Mouse (Mus musculus) heart, postnatal 0 days (tissue): ENCODE results near the gene Defb47. TPM values are rescaled to one million over a fixed set of nuclear protein-coding genes. Genes with fewer than 3 reads are reported as not detected.

Source experiments
- ATAC-seq: fragments of 200-750 bp; cut with Nextera tagmentation; 2 replicates; pipeline ENCODE4 v1.8.0; 2017; ENCODE audit warnings: low read depth, moderate number of reproducible peaks, moderate library complexity; ENCODE audit not compliant: insufficient read depth
- DNase-seq: peaks from one replicate; pipeline ENCODE4 v3.0.0-alpha.2; 2016; ENCODE audit warnings: low spot score
- H3K27ac ChIP-seq: fragments of 300-500 bp; sonication (generic); 2 replicates; pipeline ENCODE4 v1.5.1; 2014; ENCODE audit warnings: low read depth, mild to moderate bottlenecking
- H3K27me3 ChIP-seq: fragments of 300-500 bp; sonication (generic); 2 replicates; pipeline ENCODE4 v1.6.1; 2014; ENCODE audit warnings: low read length, mixed read lengths; ENCODE audit not compliant: control insufficient read depth, insufficient read depth
- H3K36me3 ChIP-seq: fragments of 300-500 bp; sonication (generic); replicated peaks from 2 replicates; pipeline ENCODE4 v1.6.1; 2014; ENCODE audit warnings: low read length, mixed read lengths; ENCODE audit not compliant: control insufficient read depth, insufficient read depth
- H3K4me1 ChIP-seq: fragments of 300-500 bp; sonication (generic); 2 replicates; pipeline ENCODE4 v1.6.1; 2014; ENCODE audit warnings: antibody characterized with exemption; ENCODE audit not compliant: control insufficient read depth, insufficient read depth
- H3K4me2 ChIP-seq: fragments of 300-500 bp; sonication (generic); 2 replicates; pipeline ENCODE4 v1.6.1; 2014; ENCODE audit warnings: low read depth, mild to moderate bottlenecking, low read length, moderate library complexity
- H3K4me3 ChIP-seq: fragments of 300-500 bp; sonication (generic); 2 replicates; pipeline ENCODE4 v1.5.1; 2014; ENCODE audit warnings: low read depth, low read length
- H3K9ac ChIP-seq: fragments of 300-500 bp; sonication (generic); replicated peaks from 2 replicates; pipeline ENCODE4 v1.6.1; 2014; ENCODE audit warnings: low read depth, low read length, mixed read lengths
- H3K9me3 ChIP-seq: fragments of 300-500 bp; sonication (generic); replicated peaks from 2 replicates; pipeline ENCODE4 v1.6.1; 2016; ENCODE audit warnings: low read length; ENCODE audit not compliant: control insufficient read depth
- CTCF ChIP-seq: IDR thresholded peaks from 2 replicates; pipeline ENCODE4 v1.5.1; 2016; ENCODE audit warnings: antibody characterized with exemption, control low read depth, low read depth
- EP300 ChIP-seq: IDR thresholded peaks from 2 replicates; pipeline ENCODE4 v1.6.1; 2016; ENCODE audit warnings: antibody characterized with exemption, low read depth
- WGBS: fragments of 180-500 bp; shearing (Covaris S2); extraction: QIAGEN DNeasy Blood & Tissue Kit; methylation state at CpG from one replicate; pipeline ENCODE4 v1.1.7; 2014; 5-methylcytosine and 5-hydroxymethylcytosine counted together
- polyA plus RNA-seq: library from polyadenylated mRNA; unstranded; fragments of >200 nt; fragmentation: Nextera tagmentation; extraction: Ambion mirVana; gene quantifications from 2 replicates; pipeline ENCODE4 v1.2.1, GENCODE M21; 2015
- total RNA-seq: library from RNA; depleted of rRNA; stranded (reverse); fragments of >200 nt; gene quantifications from 2 replicates; pipeline ENCODE4 v1.2.3, GENCODE M21; 2014; ENCODE audit warnings: low replicate concordance; rRNA removed

Gene Defb47
- total RNA-seq (not detected in 2 replicates), polyA plus RNA-seq (not detected in 2 replicates)

DNA sequence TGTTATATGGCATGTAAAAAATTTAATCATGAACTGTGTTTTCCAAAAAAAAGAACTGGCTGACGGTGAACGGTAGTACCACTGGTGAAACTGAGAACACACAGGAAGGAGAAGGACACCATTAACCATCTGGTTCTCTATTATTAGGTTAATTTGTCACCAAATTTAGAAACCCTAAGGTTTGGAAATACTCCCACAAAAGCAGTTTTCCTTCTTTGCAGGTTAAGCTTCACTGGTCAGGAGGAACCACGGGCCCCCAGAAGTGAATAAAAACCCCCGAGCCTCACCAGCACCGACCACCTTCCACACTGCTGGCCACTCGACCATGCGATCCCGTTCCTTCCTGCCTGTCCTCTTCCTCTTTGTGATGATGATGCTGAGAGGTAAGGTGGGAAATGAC is at the start of gene Defb47:
Gene Defb47 (plus strand): TSS at position 301 of the 400 bp plus-strand sequence.
- TF ChIP-seq EP300 (no peak), CTCF (no peak)
- Histone ChIP-seq H3K27ac (no peak within 1 kb of the TSS), H3K9ac (no peak within 1 kb of the TSS), H3K4me2 (no peak within 1 kb of the TSS), H3K4me3 (no peak within 1 kb of the TSS), H3K27me3 (no peaks in the 10 kb centered on the region), H3K9me3 (no peaks in the 10 kb centered on the region), H3K36me3 (no peaks in the 10 kb centered on the region), H3K4me1 (peaks cover 6% of the 10 kb centered on the region)
- 76% methylated on average over 8 of the region's 8 CpGs for WGBS
- DNase-seq (no peak), ATAC-seq (no peak)

DNA sequence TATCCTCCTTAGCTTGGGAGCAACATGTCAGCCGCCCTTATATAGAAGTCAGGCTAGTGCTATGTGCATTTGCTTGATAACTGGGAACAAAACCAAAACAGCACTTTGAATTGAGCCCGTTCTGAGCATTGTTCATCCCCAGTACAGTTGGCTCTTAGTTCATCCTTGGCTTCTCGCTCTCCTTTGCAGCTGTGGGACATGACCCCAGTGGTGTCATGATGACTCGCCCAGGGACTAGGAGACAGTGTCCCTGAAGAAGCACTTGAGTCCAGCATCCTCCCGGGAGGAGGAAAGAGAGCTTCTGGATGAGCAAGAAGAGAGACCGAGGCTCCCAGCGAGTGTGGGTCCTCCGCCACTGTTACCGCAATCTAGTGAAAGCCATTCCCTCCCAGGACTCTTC is 41.8 kb upstream of the Defb47 start:
- H3K9ac ChIP-seq, result no peak overlapping the region
- no peak for ATAC-seq
- DNase-seq, result no peak
- no peak for TF ChIP-seq EP300
- no peaks in the 10 kb centered on the region for H3K9me3 ChIP-seq
- no peak overlapping the region for H3K4me2 ChIP-seq
- peaks cover 44% of the 10 kb centered on the region for H3K36me3 ChIP-seq
- no peaks in the 10 kb centered on the region; the same call in 1 of the 2 replicates for H3K4me1 ChIP-seq
- no peaks in the 10 kb centered on the region for H3K27me3 ChIP-seq
- H3K27ac ChIP-seq, result no peak overlapping the region
- 68% methylated on average over 9 of the region's 9 CpGs for WGBS
- no peak overlapping the region for H3K4me3 ChIP-seq

DNA sequence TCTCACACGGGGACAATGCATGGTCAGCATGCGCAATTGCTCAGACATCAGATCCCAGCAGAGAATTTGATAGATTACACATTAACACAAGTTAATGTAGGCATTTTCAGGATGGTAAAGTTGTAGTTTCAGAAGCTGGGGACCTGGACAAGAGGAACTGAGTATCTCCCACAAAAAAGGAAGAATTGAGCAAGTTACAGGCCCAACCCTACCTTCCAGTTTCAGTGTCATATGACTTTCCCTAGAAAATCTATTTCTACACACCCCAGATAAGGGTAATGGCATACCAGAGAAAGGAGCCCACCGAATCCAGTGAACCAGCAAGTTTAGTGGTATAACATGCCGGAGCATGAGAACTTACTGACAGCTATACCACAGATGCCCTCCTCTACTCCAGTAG is 34.2 kb upstream of the Defb47 start:
- H3K9ac ChIP-seq, result no peak overlapping the region
- TF ChIP-seq EP300, result no peak
- TF ChIP-seq CTCF, result no peak
- 0 out of 2 replicates have a peak, but pooled peaks cover 5% of the 10 kb centered on the region for H3K4me1 ChIP-seq
- no peak overlapping the region for H3K27ac ChIP-seq
- H3K4me3 ChIP-seq, result no peak overlapping the region
- no peaks in the 10 kb centered on the region for H3K9me3 ChIP-seq
- DNase-seq (no peak), ATAC-seq (no peak)
- peaks cover 5% of the 10 kb centered on the region; the same call in 1 of the 2 replicates for H3K36me3 ChIP-seq
- no peak overlapping the region for H3K4me2 ChIP-seq
- H3K27me3 ChIP-seq, result no peaks in the 10 kb centered on the region
- WGBS, result 71% methylated on average over 4 of the region's 4 CpGs

DNA sequence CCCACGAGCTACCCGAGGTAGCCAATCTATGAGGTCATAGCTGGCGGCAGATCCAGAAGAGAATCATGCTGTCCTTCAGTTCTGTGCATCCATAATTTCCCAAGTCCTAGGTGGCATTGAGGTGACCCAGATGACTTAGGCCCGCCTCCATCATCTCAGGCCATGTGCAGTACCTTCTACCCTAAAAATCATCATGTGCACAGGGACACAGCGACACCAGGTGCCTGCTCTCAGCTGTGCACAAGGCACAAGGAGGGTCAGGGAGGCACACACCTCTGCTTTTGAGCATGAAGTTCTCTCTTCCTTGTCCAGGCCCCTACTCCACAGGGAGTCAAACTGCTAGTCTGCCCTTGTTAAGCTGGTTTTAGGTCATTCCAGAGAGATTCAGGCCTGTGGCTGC is 32.5 kb upstream of the Defb47 start:
- no peak for DNase-seq
- TF ChIP-seq EP300, result no peak
- peak; percentile 56 for TF ChIP-seq CTCF
- WGBS, result 72% methylated on average over 5 of the region's 5 CpGs
- H3K9me3 ChIP-seq, result no peaks in the 10 kb centered on the region
- peak; percentile 63 for ATAC-seq
- H3K4me2 ChIP-seq, result peak overlapping the region; percentile 59; the same call in 1 of the 2 replicates
- H3K9ac ChIP-seq, result no peak overlapping the region
- no peaks in the 10 kb centered on the region for H3K36me3 ChIP-seq
- no peak overlapping the region for H3K27ac ChIP-seq
- H3K4me1 ChIP-seq, result 0 out of 2 replicates have a peak, but pooled peaks cover 5% of the 10 kb centered on the region
- peak overlapping the region; percentile 33; the same call in 1 of the 2 replicates for H3K4me3 ChIP-seq
- no peaks in the 10 kb centered on the region for H3K27me3 ChIP-seq

DNA sequence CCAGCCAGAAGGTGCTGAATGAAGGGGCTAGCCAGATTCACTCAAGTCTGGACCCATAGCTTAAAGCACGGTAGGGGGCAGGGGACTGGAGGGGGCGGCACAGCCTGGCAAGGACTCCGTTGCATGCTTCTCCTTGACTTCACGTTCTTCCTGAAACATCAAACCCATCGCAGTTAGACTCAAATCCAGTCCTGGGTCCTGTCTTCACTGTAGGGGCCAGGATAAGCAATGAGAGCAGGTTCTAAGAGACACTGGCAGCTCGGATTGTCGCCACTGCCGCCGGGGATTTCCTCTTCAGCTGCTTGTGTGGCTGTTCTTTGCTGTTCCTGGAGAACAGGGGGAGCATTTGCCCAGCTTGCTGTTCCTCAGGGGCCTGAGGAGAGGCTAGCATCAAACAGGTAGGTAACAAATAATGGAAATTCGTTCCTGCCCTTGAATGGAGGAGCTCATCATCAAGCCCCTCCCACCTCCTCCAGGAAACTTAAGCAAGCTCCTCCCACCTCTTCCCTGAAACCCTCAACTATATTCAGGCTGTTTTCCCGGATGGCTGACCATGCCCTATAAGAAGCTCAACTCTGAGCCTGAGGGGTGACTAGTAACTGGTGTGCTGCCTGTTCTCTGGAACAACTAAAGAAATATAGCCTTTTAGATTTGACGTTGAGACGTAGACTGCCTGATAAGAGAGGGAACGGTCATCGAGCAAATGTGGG is 31.9 kb upstream of the Defb47 start:
- TF ChIP-seq EP300 (no peak), CTCF (no peak)
- no peaks in the 10 kb centered on the region for H3K27me3 ChIP-seq
- no peaks in the 10 kb centered on the region for H3K9me3 ChIP-seq
- H3K9ac ChIP-seq, result no peak overlapping the region
- no peaks in the 10 kb centered on the region for H3K36me3 ChIP-seq
- peak overlapping the region; percentile 59 for H3K4me2 ChIP-seq
- DNase-seq (peak; percentile 41), ATAC-seq (no peak)
- WGBS, result 8% methylated on average over 15 of the region's 15 CpGs
- peak overlapping the region; percentile 33 for H3K4me3 ChIP-seq
- H3K27ac ChIP-seq, result no peak overlapping the region
- H3K4me1 ChIP-seq, result 0 out of 2 replicates have a peak, but pooled peaks cover 5% of the 10 kb centered on the region
